Mouse (Mus musculus): Measurements from ENCODE around the gene Akap6. TPM values are rescaled to one million over a fixed set of nuclear protein-coding genes. Genes with fewer than 3 reads are reported as not detected.

Akap6 gene
- polyA plus RNA-seq, 1 experiment from 2014 or later, result 0.02 TPM

- Histone ChIP-seq H3K27me3 (ENCODE audit: insufficient read depth, low read length) (no peaks in the 10 kb centered on the region), H3K4me1 (ENCODE audit: insufficient read depth) (no peaks in the 10 kb centered on the region), H3K36me3 (replicated peaks; ENCODE audit: insufficient read depth, low read length) (no peaks in the 10 kb centered on the region), H3K4me3 (ENCODE audit: low read depth, low read length) (no peak overlapping the region), H3K27ac (ENCODE audit: low read depth) (no peak overlapping the region), H3K4me2 (ENCODE audit: low read depth, low read length) (no peak overlapping the region), H3K9ac (replicated peaks) (no peak overlapping the region), H3K9me3 (ENCODE audit: low read length) (no peaks in the 10 kb centered on the region)
- WGBS (ENCODE audit: insufficient replicate concordance), result 49% methylated on average over 10 of the region's 11 CpGs
- no peak for DNase-seq
- no peak for TF ChIP-seq EP300 (IDR thresholded peaks at IDR 0.05; ENCODE audit: low read depth)
- no peak for TF ChIP-seq CTCF (IDR thresholded peaks at IDR 0.05; ENCODE audit: low read depth)
- no peak for ATAC-seq
Measured at GRCm38 (mm10) chr12:52772494-52773280, 73.5 kb downstream of the Akap6 start.

GRCm38 (mm10) chr12:52773847-52774246, 74.7 kb downstream of the Akap6 start:
- H3K27ac ChIP-seq (ENCODE audit: low read depth), result no peak overlapping the region
- H3K4me1 ChIP-seq (ENCODE audit: insufficient read depth), result no peaks in the 10 kb centered on the region
- no peaks in the 10 kb centered on the region for H3K9me3 ChIP-seq (ENCODE audit: low read length)
- H3K36me3 ChIP-seq (replicated peaks; ENCODE audit: insufficient read depth, low read length), result no peaks in the 10 kb centered on the region
- H3K9ac ChIP-seq (replicated peaks), result no peak overlapping the region
- 77% methylated on average over 3 of the region's 3 CpGs for WGBS (ENCODE audit: insufficient replicate concordance)
- ATAC-seq (no peak), DNase-seq (no peak)
- H3K27me3 ChIP-seq (ENCODE audit: insufficient read depth, low read length), result no peaks in the 10 kb centered on the region
- TF ChIP-seq EP300 (IDR thresholded peaks at IDR 0.05; ENCODE audit: low read depth) (no peak), CTCF (IDR thresholded peaks at IDR 0.05; ENCODE audit: low read depth) (no peak)
- no peak overlapping the region for H3K4me3 ChIP-seq (ENCODE audit: low read depth, low read length)
- no peak overlapping the region for H3K4me2 ChIP-seq (ENCODE audit: low read depth, low read length)

GRCm38 (mm10) chr12:52774382-52774781, 75.2 kb downstream of the Akap6 start:
- no peak overlapping the region for H3K27ac ChIP-seq (ENCODE audit: low read depth)
- H3K9me3 ChIP-seq (ENCODE audit: low read length), result no peaks in the 10 kb centered on the region

GRCm38 (mm10) chr12:52780216-52780615, 81.0 kb downstream of the Akap6 start:
- Histone ChIP-seq H3K4me2 (ENCODE audit: low read depth, low read length) (no peak overlapping the region), H3K36me3 (replicated peaks; ENCODE audit: insufficient read depth, low read length) (no peaks in the 10 kb centered on the region), H3K4me3 (ENCODE audit: low read depth, low read length) (no peak overlapping the region), H3K27me3 (ENCODE audit: insufficient read depth, low read length) (no peaks in the 10 kb centered on the region), H3K4me1 (ENCODE audit: insufficient read depth) (no peaks in the 10 kb centered on the region), H3K27ac (ENCODE audit: low read depth) (no peak overlapping the region), H3K9ac (replicated peaks) (no peak overlapping the region), H3K9me3 (ENCODE audit: low read length) (no peaks in the 10 kb centered on the region)
- TF ChIP-seq CTCF (IDR thresholded peaks at IDR 0.05; ENCODE audit: low read depth) (no peak), EP300 (IDR thresholded peaks at IDR 0.05; ENCODE audit: low read depth) (no peak)
- WGBS (ENCODE audit: insufficient replicate concordance), result 70% methylated on average over 5 of the region's 5 CpGs
- ATAC-seq (no peak), DNase-seq (no peak)

More at GRCm38 (mm10) chr12:52774382-52774781, 75.2 kb downstream of the Akap6 start:
- H3K4me2 ChIP-seq (ENCODE audit: low read depth, low read length), result no peak overlapping the region
- H3K27me3 ChIP-seq (ENCODE audit: insufficient read depth, low read length), result no peaks in the 10 kb centered on the region
- ATAC-seq (no peak), DNase-seq (no peak)
- TF ChIP-seq EP300 (IDR thresholded peaks at IDR 0.05; ENCODE audit: low read depth), result no peak
- no peak for TF ChIP-seq CTCF (IDR thresholded peaks at IDR 0.05; ENCODE audit: low read depth)
- no peaks in the 10 kb centered on the region for H3K36me3 ChIP-seq (replicated peaks; ENCODE audit: insufficient read depth, low read length)
- H3K9ac ChIP-seq (replicated peaks), result no peak overlapping the region
- 64% methylated on average over 6 of the region's 6 CpGs for WGBS (ENCODE audit: insufficient replicate concordance)
- no peaks in the 10 kb centered on the region for H3K4me1 ChIP-seq (ENCODE audit: insufficient read depth)
- H3K4me3 ChIP-seq (ENCODE audit: low read depth, low read length), result no peak overlapping the region

GRCm38 (mm10) chr12:52781066-52781465, 81.9 kb downstream of the Akap6 start:
- Histone ChIP-seq H3K4me1 (ENCODE audit: insufficient read depth) (no peaks in the 10 kb centered on the region), H3K4me3 (ENCODE audit: low read depth, low read length) (no peak overlapping the region), H3K27me3 (ENCODE audit: insufficient read depth, low read length) (no peaks in the 10 kb centered on the region), H3K9ac (replicated peaks) (no peak overlapping the region), H3K4me2 (ENCODE audit: low read depth, low read length) (no peak overlapping the region), H3K9me3 (ENCODE audit: low read length) (no peaks in the 10 kb centered on the region), H3K36me3 (replicated peaks; ENCODE audit: insufficient read depth, low read length) (no peaks in the 10 kb centered on the region), H3K27ac (ENCODE audit: low read depth) (no peak overlapping the region)
- DNase-seq (no peak), ATAC-seq (no peak)
- 73% methylated on average over 7 of the region's 7 CpGs for WGBS (ENCODE audit: insufficient replicate concordance)
- TF ChIP-seq EP300 (IDR thresholded peaks at IDR 0.05; ENCODE audit: low read depth), result no peak
- no peak for TF ChIP-seq CTCF (IDR thresholded peaks at IDR 0.05; ENCODE audit: low read depth)

- DNase-seq, result peak; percentile 20
- Histone ChIP-seq H3K9ac (replicated peaks) (no peak overlapping the region), H3K27ac (ENCODE audit: low read depth) (no peak overlapping the region), H3K4me1 (ENCODE audit: insufficient read depth) (no peaks in the 10 kb centered on the region), H3K36me3 (replicated peaks; ENCODE audit: insufficient read depth, low read length) (no peaks in the 10 kb centered on the region), H3K9me3 (ENCODE audit: low read length) (no peaks in the 10 kb centered on the region), H3K27me3 (ENCODE audit: insufficient read depth, low read length) (no peaks in the 10 kb centered on the region), H3K4me2 (ENCODE audit: low read depth, low read length) (peak overlapping the region; percentile 54), H3K4me3 (ENCODE audit: low read depth, low read length) (no peak overlapping the region)
- TF ChIP-seq EP300 (IDR thresholded peaks at IDR 0.05; ENCODE audit: low read depth) (no peak), CTCF (IDR thresholded peaks at IDR 0.05; ENCODE audit: low read depth) (no peak)
- ATAC-seq, result no peak
- 12% methylated on average over 14 of the region's 14 CpGs for WGBS (ENCODE audit: insufficient replicate concordance)
Measured at GRCm38 (mm10) chr12:52782902-52783441, 83.8 kb downstream of the Akap6 start.
